Mouse (Mus musculus) limb, embryonic 14.5 days (tissue): ENCODE data around the gene Loxl1. TPM values are rescaled to one million over a fixed set of nuclear protein-coding genes. Genes with fewer than 3 reads are reported as not detected.

Experiments used
- ATAC-seq: fragments of 200-750 bp; cut with Nextera tagmentation; 2 replicates; pipeline ENCODE4 v1.8.0; 2017; ENCODE audit warnings: low read depth, moderate number of reproducible peaks, moderate TSS enrichment; ENCODE audit not compliant: low FRiP score
- DNase-seq: peaks from one replicate; pipeline ENCODE4 v3.0.0-alpha.2; 2015; ENCODE audit warnings: low spot score
- H3K27ac ChIP-seq: fragments of 300-500 bp; sonication (generic); replicated peaks from 2 replicates; pipeline ENCODE4 v1.5.1; 2014; ENCODE audit warnings: low read depth, mild to moderate bottlenecking, low read length, moderate library complexity, mixed read lengths
- H3K27me3 ChIP-seq: fragments of 300-500 bp; sonication (generic); 2 replicates; pipeline ENCODE4 v1.6.1; 2014; ENCODE audit warnings: low read length, mixed read lengths; ENCODE audit not compliant: control insufficient read depth, insufficient read depth
- H3K36me3 ChIP-seq: fragments of 300-500 bp; sonication (generic); 2 replicates; pipeline ENCODE4 v1.6.1; 2014; ENCODE audit warnings: mild to moderate bottlenecking, low read length, moderate library complexity, mixed read lengths; ENCODE audit not compliant: control insufficient read depth, insufficient read depth
- H3K4me1 ChIP-seq: fragments of 300-500 bp; sonication (generic); 2 replicates; pipeline ENCODE4 v1.6.1; 2014; ENCODE audit warnings: antibody characterized with exemption, low read length, mixed read lengths; ENCODE audit not compliant: control insufficient read depth, insufficient read depth
- H3K4me2 ChIP-seq: fragments of 300-500 bp; sonication (generic); replicated peaks from 2 replicates; pipeline ENCODE4 v1.6.1; 2014; ENCODE audit warnings: low read depth, mild to moderate bottlenecking, low read length, moderate library complexity; ENCODE audit not compliant: severe bottlenecking
- H3K4me3 ChIP-seq: fragments of 300-500 bp; sonication (generic); replicated peaks from 2 replicates; pipeline ENCODE4 v1.5.1; 2014; ENCODE audit warnings: low read length
- H3K9ac ChIP-seq: fragments of 300-500 bp; sonication (generic); 2 replicates; pipeline ENCODE4 v1.6.1; 2014; ENCODE audit warnings: mild to moderate bottlenecking, low read depth, low read length, moderate library complexity; ENCODE audit not compliant: severe bottlenecking
- H3K9me3 ChIP-seq: fragments of 300-500 bp; sonication (generic); 2 replicates; pipeline ENCODE4 v1.6.1; 2016; ENCODE audit warnings: low read length; ENCODE audit not compliant: control insufficient read depth
- POLR2A ChIP-seq: fragments of 200-500 bp; IDR thresholded peaks from 2 replicates; pipeline ENCODE4 v1.8.0; 2012; ENCODE audit warnings: inconsistent platforms, mild to moderate bottlenecking, moderate library complexity, borderline replicate concordance; ENCODE audit not compliant: insufficient read depth, insufficient read length; ENCODE audit errors: extremely low read depth
- WGBS: fragments of 180-500 bp; shearing (Covaris S2); extraction: QIAGEN DNeasy Blood & Tissue Kit; methylation state at CpG from one replicate; pipeline ENCODE4 v1.1.7; 2014; 5-methylcytosine and 5-hydroxymethylcytosine counted together
- polyA plus RNA-seq, 2 experiments: library from polyadenylated mRNA; depleted of rRNA in 1 of 2; stranded (reverse) in 1 of 2; unstranded in 1 of 2; fragments of >200 nt; fragmentation: Nextera tagmentation in 1 of 2; extraction: Ambion mirVana in 1 of 2; gene quantifications; 2 replicates each; pipeline versions ENCODE4 v1.2.1 to v1.2.3; 2012 to 2014

Gene Loxl1
- polyA plus RNA-seq, 2 experiments = 80.7 to 86.6 TPM

- no peak overlapping the region for H3K4me3 ChIP-seq
- H3K4me2 ChIP-seq = no peak overlapping the region
- no peaks in the 10 kb centered on the region for H3K27me3 ChIP-seq
- H3K36me3 ChIP-seq = peaks cover 7% of the 10 kb centered on the region
- DNase-seq (no peak), ATAC-seq (no peak)
- 88% methylated on average over 6 of the region's 6 CpGs for WGBS
- no peak overlapping the region for H3K9ac ChIP-seq
- H3K9me3 ChIP-seq = no peaks in the 10 kb centered on the region
- TF ChIP-seq POLR2A = no peak
- H3K4me1 ChIP-seq = peaks cover 29% of the 10 kb centered on the region
- H3K27ac ChIP-seq = no peak overlapping the region
Measured at GRCm38 (mm10) chr9:58243696-58244095, 69.3 kb downstream of the Loxl1 start.

GRCm38 (mm10) chr9:58242696-58243095 lies 70.3 kb downstream of the Loxl1 start:
- no peak overlapping the region for H3K27ac ChIP-seq
- no peak overlapping the region for H3K9ac ChIP-seq
- no peak for DNase-seq
- H3K4me1 ChIP-seq = peaks cover 24% of the 10 kb centered on the region
- H3K27me3 ChIP-seq = no peaks in the 10 kb centered on the region
- H3K9me3 ChIP-seq = no peaks in the 10 kb centered on the region
- no peak overlapping the region for H3K4me2 ChIP-seq
- 62% methylated on average over 5 of the region's 5 CpGs for WGBS
- no peak for ATAC-seq
- H3K4me3 ChIP-seq = no peak overlapping the region
- no peak for TF ChIP-seq POLR2A
- H3K36me3 ChIP-seq = peaks cover 7% of the 10 kb centered on the region

DNA sequence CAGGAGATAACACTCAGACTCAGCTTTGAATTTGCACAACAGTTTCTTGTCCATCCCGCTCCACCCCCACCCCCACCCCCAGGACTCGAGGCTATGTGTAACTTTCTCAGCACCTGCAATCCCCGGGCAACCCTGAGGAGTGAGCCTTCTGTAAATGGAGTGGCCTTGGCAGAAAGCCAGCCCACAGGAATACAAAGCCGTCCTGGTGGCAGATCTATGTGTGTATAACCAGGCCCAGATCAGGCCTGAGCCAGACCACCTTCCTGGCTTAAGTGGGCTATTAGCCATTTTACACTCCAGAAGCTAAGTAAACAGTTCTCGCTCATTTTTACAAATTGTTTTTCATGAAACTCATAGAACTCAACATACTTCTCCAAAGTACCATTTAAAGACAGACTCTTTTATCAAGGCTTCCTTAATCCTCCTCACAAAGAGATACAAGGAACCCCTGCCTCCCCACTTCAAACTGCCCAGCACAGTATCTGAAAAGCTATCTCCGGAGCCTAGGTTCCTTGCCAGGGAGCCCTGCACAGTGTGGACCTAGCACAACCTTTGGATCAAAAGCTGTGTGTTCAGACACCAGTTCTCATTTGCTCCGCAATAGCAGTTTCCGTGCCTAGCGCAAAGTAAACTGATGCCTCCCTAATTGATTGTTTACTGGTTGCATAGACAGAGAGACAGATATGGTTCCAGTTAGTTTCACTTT lies 71.1 kb downstream of the Loxl1 start:
- H3K36me3 ChIP-seq = peaks cover 7% of the 10 kb centered on the region
- H3K27ac ChIP-seq = 0 out of 2 replicates have a peak overlapping the region, but pooled peaks have one; percentile 46
- peak overlapping the region; percentile 0; the same call in 1 of the 2 replicates for H3K9ac ChIP-seq
- H3K4me3 ChIP-seq = no peak overlapping the region
- WGBS = 33% methylated on average over 9 of the region's 9 CpGs
- H3K27me3 ChIP-seq = no peaks in the 10 kb centered on the region
- no peaks in the 10 kb centered on the region for H3K9me3 ChIP-seq
- no peak for ATAC-seq
- peaks cover 18% of the 10 kb centered on the region for H3K4me1 ChIP-seq
- H3K4me2 ChIP-seq = 0 out of 2 replicates have a peak overlapping the region, but pooled peaks have one; percentile 8
- DNase-seq = peak; percentile 57
- no peak for TF ChIP-seq POLR2A

Other genes with a start within 250 kb of the Loxl1 start
- gene Stra6, start 249.4 kb downstream of the Loxl1 start, polyA plus RNA-seq (2012; rRNA removed) = 22.0 and 33.8 TPM in 2 replicates
- gene Stra6, start 249.4 kb downstream of the Loxl1 start, polyA plus RNA-seq (2014; fragmentation: Nextera tagmentation; extraction: Ambion mirVana) = 13.1 and 16.6 TPM in 2 replicates
- gene Ccdc33, start 194.4 kb downstream of the Loxl1 start, polyA plus RNA-seq (2012; rRNA removed) = 0.11 and 0.24 TPM in 2 replicates
- 0.44 TPM in 1 of 2 replicates, not detected in the other for gene Ccdc33, start 194.4 kb downstream of the Loxl1 start, polyA plus RNA-seq (2014; fragmentation: Nextera tagmentation; extraction: Ambion mirVana)
- gene Islr, start 108.9 kb downstream of the Loxl1 start, polyA plus RNA-seq (2012; rRNA removed) = 493 and 711 TPM in 2 replicates
- 143 and 153 TPM in 2 replicates for gene Islr, start 108.9 kb downstream of the Loxl1 start, polyA plus RNA-seq (2014; fragmentation: Nextera tagmentation; extraction: Ambion mirVana)
- gene Islr2, start 108.9 kb downstream of the Loxl1 start, polyA plus RNA-seq (2012; rRNA removed) = 12.2 and 24.8 TPM in 2 replicates
- 1.7 and 2.7 TPM in 2 replicates for gene Islr2, start 108.9 kb downstream of the Loxl1 start, polyA plus RNA-seq (2014; fragmentation: Nextera tagmentation; extraction: Ambion mirVana)
- 22.4 and 24.8 TPM in 2 replicates for gene Pml, start 63.4 kb downstream of the Loxl1 start, polyA plus RNA-seq (2012; rRNA removed)
- gene Pml, start 63.4 kb downstream of the Loxl1 start, polyA plus RNA-seq (2014; fragmentation: Nextera tagmentation; extraction: Ambion mirVana) = 15.4 and 18.4 TPM in 2 replicates
- gene Stoml1, start 60.0 kb downstream of the Loxl1 start, polyA plus RNA-seq (2012; rRNA removed) = 47.2 and 57.5 TPM in 2 replicates
- 28.7 and 30.4 TPM in 2 replicates for gene Stoml1, start 60.0 kb downstream of the Loxl1 start, polyA plus RNA-seq (2014; fragmentation: Nextera tagmentation; extraction: Ambion mirVana)
- 0.05 TPM in 1 of 2 replicates, not detected in the other for gene Tbc1d21, start 57.3 kb upstream of the Loxl1 start, polyA plus RNA-seq (2012; rRNA removed)
- not detected in 2 replicates for gene Tbc1d21, start 57.3 kb upstream of the Loxl1 start, polyA plus RNA-seq (2014; fragmentation: Nextera tagmentation; extraction: Ambion mirVana)
- gene Insyn1, start 175.4 kb upstream of the Loxl1 start, polyA plus RNA-seq (2012; rRNA removed) = 23.9 and 28.1 TPM in 2 replicates
- 6.5 and 8.2 TPM in 2 replicates for gene Insyn1, start 175.4 kb upstream of the Loxl1 start, polyA plus RNA-seq (2014; fragmentation: Nextera tagmentation; extraction: Ambion mirVana)
- gene Cd276, start 242.3 kb upstream of the Loxl1 start, polyA plus RNA-seq (2012; rRNA removed) = 64.8 and 89.2 TPM in 2 replicates
- gene Cd276, start 242.3 kb upstream of the Loxl1 start, polyA plus RNA-seq (2014; fragmentation: Nextera tagmentation; extraction: Ambion mirVana) = 64.9 and 74.9 TPM in 2 replicates